Mouse (Mus musculus) hindbrain, embryonic 12.5 days (tissue): Measurements from ENCODE around the gene Pcbd1. TPM values are rescaled to one million over a fixed set of nuclear protein-coding genes. Genes with fewer than 3 reads are reported as not detected.

Experiments
- microRNA-seq: library from miRNA; unstranded; fragments of <30 nt; microRNA quantifications from one replicate; pipeline ENCODE4, GENCODE M21; 2017
- polyA plus RNA-seq: library from polyadenylated mRNA; unstranded; fragments of >200 nt; fragmentation: Nextera tagmentation; extraction: Ambion mirVana; gene quantifications from 2 replicates; pipeline ENCODE4 v1.2.1, GENCODE M21; 2016

Pcbd1 gene
- polyA plus RNA-seq, 1 experiment from 2014 or later: 26.2 TPM

Small RNA genes lying within 50 kb of the gene (microRNA-seq; reads per million reads assigned to microRNA genes)
- gene Gm44308: not detected

Other genes with a start within 250 kb of the Pcbd1 start
- gene Sgpl1, start 58.4 kb downstream of the Pcbd1 start, polyA plus RNA-seq: 90.7 and 91.7 TPM in 2 replicates
- 0.27 and 0.32 TPM in 2 replicates for gene Tbata, start 82.6 kb downstream of the Pcbd1 start, polyA plus RNA-seq
- gene Adamts14, start 184.1 kb downstream of the Pcbd1 start, polyA plus RNA-seq: 0.72 and 0.85 TPM in 2 replicates
- not detected in 2 replicates for gene Prf1, start 208.5 kb downstream of the Pcbd1 start, polyA plus RNA-seq